Mouse (Mus musculus) left cerebral cortex, adult 6 months (tissue): ENCODE results near the gene Gm47959. TPM values are rescaled to one million over a fixed set of nuclear protein-coding genes. Genes with fewer than 3 reads are reported as not detected.

Experiments used
- long read RNA-seq, 2 experiments: library from polyadenylated mRNA; unstranded; transcript quantifications; one replicate each; pipeline ENCODE4 v2.0.0; 2019 to 2020
- polyA plus RNA-seq: library from polyadenylated mRNA; unstranded; fragments of <200 nt; fragmentation: Nextera tagmentation; gene quantifications from 2 replicates; pipeline ENCODE4 v1.2.3, GENCODE M21; 2021

Gm47959 gene
- not detected in 2 replicates for polyA plus RNA-seq
- long read RNA-seq, experiment 1 = 0 reads
- long read RNA-seq, experiment 2 = 0 reads

DNA sequence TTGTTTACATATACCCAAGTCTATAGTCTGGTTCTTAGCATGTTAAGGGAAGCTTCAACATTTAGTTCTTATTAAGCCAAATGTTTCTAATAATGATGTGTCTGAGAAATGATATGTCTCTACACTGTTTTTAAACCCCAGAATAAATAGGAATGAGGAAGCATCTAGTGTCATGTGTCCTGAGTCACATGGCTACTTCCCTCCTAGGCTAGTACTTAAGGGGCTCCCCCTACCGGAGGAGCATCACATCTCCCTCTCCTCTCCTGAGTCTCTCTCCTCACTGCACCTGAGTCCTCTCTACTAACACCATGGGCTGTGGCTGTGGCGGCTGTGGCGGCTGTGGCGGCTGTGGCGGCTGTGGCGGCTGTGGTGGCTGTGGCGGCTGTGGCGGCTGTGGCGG, at the start of gene Gm47959:
TSS of gene Gm47959 (plus strand) at position 243 of the 400 bp plus-strand sequence.

DNA sequence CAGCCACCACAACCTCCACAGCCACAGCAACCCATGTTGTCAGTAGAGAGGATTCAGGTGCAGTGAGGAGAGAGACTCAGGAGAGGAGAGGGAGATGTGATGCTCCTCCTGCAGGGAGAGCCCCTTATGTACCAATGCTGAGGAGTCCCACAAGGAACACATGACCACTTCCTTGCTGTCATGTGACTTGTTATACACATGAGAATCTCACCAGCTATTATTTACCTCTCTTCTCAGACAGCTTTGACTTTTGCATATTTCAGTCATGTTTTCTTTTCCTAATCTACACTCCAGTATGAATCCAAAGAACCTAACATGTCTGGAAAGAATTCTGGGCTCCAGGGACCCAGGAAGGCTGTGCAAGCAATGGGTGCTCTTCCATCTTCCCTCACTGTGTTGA, 44.4 kb upstream of the Gm47959 start, which contains the start of gene Gm7544:
TSS of gene Gm7544 (minus strand) at position 101 of the 400 bp plus-strand sequence.

DNA sequence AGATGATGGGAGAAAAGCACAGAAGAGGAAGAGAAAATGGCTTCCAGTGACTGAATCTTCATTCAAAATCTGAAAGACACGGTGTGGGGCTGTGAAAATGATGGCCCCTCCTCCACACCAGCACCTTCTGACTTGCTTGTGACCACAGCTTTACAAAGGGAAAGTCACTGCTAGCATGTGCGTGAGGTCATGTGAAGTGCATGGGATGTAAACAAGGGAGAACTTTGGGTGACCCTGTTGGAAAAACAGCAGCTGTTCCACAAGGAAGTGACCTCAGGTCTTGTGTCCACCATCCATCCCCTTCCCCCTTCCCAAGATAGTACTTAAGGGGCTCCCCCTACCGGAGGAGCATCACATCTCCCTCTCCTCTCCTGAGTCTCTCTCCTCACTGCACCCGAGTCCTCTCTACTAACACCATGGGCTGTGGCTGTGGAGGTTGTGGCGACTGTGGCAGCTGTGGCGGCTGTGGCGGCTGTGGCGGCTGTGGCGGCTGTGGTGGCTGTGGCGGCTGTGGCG, 40.4 kb upstream of the Gm47959 start, which contains the start of gene Gm47955:
TSS of gene Gm47955 (plus strand) at position 417 of the 516 bp plus-strand sequence.

DNA sequence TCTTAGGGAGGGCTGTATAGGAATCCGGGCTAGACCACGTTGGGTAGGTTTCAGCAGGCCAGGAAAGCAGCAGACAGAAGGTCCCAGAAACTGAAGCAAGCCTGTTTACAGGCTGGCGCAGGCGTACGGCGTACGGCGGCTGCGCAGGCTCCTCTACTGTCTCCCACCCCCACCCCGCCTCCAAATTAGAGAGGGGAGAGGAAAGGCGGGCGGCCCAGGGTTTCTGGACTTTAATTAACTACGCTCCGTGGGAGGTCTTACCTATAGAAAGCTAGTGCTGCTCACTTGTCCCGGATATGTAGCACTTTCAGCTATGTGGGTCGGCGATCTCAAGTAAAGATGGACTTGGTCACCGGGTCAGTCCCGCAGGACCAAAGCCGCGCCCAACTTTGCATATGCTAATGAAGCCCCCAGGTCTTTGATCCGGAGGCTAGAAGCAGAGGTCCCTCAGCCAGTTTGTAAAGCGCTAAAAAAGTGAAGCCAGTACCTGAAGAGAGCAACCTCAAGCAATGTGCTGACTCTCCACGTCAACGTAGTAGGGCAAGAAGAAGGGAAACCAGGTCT, 37.8 kb downstream of the Gm47959 start, which contains the start of gene Slc19a3:
TSS of gene Slc19a3 (minus strand) at position 340 of the 564 bp plus-strand sequence.

DNA sequence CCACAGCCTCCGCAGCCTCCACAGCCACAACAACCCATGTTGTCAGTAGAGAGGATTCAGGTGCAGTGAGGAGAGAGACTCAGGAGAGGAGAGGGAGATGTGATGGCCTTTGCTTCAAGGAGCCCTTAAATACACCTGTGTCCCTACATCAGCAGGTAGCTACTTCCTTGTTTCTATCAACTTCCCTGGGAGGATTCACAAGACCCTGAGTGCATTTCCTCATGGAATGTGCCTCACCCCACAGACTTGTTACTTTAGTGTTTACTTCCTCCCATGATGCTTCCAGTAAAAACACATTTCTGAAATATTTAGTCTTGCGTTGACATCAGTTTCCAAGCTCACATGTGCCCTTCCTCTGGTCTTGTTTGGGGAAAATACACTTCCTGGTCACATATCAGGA, 42.0 kb downstream of the Gm47959 start, which contains the start of gene Krtap28-10:
TSS of gene Krtap28-10 (minus strand) at position 101 of the 400 bp plus-strand sequence.

DNA sequence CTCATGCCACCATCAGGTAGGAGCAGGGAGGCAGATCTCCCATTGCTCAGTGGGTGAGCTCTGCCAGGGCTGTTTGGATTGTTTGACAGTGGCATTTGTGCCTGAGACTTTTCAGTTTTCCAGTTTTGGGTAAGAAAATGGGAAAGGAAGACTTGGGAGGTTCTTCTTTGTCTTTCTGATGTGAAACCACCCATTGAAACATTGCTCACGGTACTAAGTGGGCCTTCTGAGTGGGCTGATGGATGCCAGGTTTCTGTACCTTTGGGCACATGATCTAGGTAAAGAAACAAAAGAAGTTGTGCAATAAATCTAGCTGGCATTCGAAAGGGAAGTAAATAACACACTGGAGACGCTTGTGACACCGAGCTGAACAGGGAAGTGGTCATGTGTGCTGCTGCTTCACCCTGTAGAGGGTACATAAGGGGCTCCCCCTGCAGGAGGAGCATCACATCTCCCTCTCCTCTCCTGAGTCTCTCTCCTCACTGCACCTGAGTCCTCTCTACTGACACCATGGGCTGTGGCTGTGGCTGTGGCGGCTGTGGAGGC, 44.6 kb downstream of the Gm47959 start, which contains the start of gene Gm47969:
TSS of gene Gm47969 (plus strand) at position 51 of the 546 bp plus-strand sequence.

Other genes with a start within 250 kb of the Gm47959 start
- not detected in 2 replicates for gene Tm4sf20, start 232.1 kb upstream of the Gm47959 start, polyA plus RNA-seq
- not detected in 2 replicates for gene Gm47791, start 229.3 kb upstream of the Gm47959 start, polyA plus RNA-seq
- 4.8 and 5.9 TPM in 2 replicates for gene Agfg1, start 161.1 kb upstream of the Gm47959 start, polyA plus RNA-seq
- not detected in 2 replicates for gene A030005L19Rik, start 87.2 kb upstream of the Gm47959 start, polyA plus RNA-seq
- gene A030014E15Rik, start 75.6 kb upstream of the Gm47959 start, polyA plus RNA-seq = not detected in 2 replicates
- not detected in 2 replicates for gene Gm6217, start 69.1 kb upstream of the Gm47959 start, polyA plus RNA-seq
- not detected in 2 replicates for gene A030003K21Rik, start 57.2 kb upstream of the Gm47959 start, polyA plus RNA-seq
- gene Gm7544, start 44.5 kb upstream of the Gm47959 start, polyA plus RNA-seq = not detected in 2 replicates
- gene Gm47955, start 40.3 kb upstream of the Gm47959 start, polyA plus RNA-seq = not detected in 2 replicates
- 0.72 and 1.1 TPM in 2 replicates for gene Slc19a3, start 37.9 kb downstream of the Gm47959 start, polyA plus RNA-seq
- gene Krtap28-10, start 41.9 kb downstream of the Gm47959 start, polyA plus RNA-seq = not detected in 2 replicates
- gene Gm47969, start 44.4 kb downstream of the Gm47959 start, polyA plus RNA-seq = not detected in 2 replicates
- not detected in 2 replicates for gene A030005K14Rik, start 58.8 kb downstream of the Gm47959 start, polyA plus RNA-seq
- gene Krtap28-13, start 60.4 kb downstream of the Gm47959 start, polyA plus RNA-seq = not detected in 2 replicates
- not detected in 2 replicates for gene Ccl20, start 116.2 kb downstream of the Gm47959 start, polyA plus RNA-seq
- 0.20 and 0.23 TPM in 2 replicates for gene Daw1, start 159.2 kb downstream of the Gm47959 start, polyA plus RNA-seq